Mouse (Mus musculus): ENCODE measurements around the gene Prdm15.

The Prdm15 gene

DNA sequence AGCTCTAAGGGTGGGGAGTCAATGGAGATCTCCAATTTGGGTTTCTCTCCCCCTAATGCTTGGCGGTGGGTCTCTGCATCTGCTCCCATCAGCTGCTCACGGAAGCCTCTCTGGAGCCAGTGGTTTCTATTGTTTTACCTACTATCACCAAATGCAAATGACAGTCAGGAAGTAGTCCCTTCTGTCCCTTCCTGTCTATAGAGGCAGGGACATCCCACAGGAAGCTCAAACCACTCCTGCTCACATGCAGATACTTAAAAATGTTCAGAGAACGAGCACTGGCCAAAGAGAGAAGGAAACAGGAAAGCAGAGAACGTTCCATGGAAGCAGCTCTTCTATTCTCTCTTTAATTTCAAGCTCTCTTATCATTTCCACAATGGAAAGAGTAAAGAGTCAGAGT, 32.1 kb downstream of the Prdm15 start:
- DNase-seq (ENCODE audit: low spot score), result no peak

GRCm38 (mm10) chr16:97817414-97817813, 34.2 kb downstream of the Prdm15 start:
- DNase-seq (ENCODE audit: low spot score), result no peak

DNA sequence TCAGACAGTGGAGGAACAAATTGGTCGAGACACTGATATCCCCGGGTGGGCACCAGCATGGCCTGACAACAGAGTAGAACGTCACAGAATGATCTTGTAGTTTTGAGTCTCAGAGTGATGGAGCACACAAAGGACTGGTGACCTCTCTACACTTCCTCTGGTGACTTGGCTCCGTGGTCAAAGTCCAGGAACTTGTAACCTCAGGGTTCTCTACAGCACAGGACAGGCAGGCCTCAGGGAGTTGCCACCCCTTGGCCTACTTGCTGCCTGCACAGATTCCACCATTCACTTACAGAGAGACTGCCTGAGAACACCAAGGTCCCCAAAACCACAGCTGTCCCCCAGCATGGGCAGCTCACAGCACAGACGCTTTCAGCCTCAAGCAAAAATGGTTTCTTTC, 36.4 kb downstream of the Prdm15 start:
- DNase-seq (ENCODE audit: low spot score), result no peak

DNA sequence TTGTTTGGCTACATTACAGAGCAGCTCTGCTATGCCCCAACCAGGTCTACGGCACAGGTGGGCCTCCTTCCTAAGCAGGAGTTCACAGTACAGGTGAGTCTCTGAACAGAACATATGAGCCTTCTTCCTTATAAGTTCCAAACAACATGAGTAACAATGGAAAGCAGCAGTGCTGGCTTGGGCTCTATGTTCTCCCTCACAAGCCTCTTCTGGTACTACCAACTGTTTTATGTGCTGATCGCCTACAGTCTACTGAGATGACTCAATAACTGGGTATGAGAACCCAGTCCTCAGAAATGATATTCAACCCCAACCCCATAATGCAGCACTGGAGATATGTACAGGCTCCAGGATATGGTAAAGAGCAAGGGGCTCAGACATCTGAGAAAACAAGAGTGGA, 37.6 kb downstream of the Prdm15 start:
- DNase-seq (ENCODE audit: low spot score), result no peak

DNA sequence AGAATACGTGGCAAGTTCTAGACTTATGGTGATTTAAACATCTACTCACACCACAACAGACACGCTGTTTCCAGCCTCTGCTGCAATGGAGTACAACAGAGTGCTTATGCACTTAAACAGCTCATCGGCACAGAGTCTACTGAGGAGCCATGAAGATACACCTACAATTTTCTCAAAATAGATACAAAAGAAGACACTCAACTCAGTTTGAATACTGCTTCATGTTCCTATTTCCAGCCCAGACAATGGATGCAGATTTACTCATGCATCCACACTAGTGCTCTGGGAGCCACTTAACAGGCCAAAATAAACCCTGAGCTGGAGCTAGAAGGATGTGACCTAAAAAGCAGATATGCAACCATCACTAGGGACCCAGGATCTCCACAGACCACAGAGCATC, 42.8 kb downstream of the Prdm15 start:
- no peak for DNase-seq (ENCODE audit: low spot score)

- DNase-seq (ENCODE audit: low spot score), result no peak
Observed at GRCm38 (mm10) chr16:97805646-97806045, 46.0 kb downstream of the Prdm15 start.

GRCm38 (mm10) chr16:97804680-97805547, 46.7 kb downstream of the Prdm15 start:
- DNase-seq (ENCODE audit: low spot score), result peak; percentile 81

- no peak for DNase-seq (ENCODE audit: low spot score)
Observed at GRCm38 (mm10) chr16:97797950-97798869, 53.4 kb downstream of the Prdm15 start.

- no peak for DNase-seq (ENCODE audit: low spot score)
Observed at GRCm38 (mm10) chr16:97797212-97797611, 54.4 kb downstream of the Prdm15 start.

DNA sequence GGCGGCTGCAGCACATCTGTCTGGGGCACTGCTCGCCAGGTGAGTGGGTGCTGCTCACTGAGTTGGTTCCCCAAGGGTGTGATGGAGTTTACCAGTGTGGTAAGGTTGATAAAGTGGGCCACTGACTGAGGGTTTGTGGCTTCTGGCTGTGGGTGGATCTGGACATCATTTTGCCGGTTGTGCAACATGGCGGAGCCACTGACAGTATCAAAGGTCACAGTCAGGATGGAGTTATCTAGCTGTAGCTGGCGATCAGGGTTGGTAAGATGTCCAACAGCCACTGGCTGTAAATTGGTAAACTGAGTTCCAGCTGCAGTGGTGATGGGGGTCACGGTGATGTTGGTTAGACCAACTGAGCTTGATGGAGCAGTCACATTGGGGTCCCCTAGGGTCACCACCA, 57.4 kb downstream of the Prdm15 start:
- DNase-seq (ENCODE audit: low spot score), result no peak

DNA sequence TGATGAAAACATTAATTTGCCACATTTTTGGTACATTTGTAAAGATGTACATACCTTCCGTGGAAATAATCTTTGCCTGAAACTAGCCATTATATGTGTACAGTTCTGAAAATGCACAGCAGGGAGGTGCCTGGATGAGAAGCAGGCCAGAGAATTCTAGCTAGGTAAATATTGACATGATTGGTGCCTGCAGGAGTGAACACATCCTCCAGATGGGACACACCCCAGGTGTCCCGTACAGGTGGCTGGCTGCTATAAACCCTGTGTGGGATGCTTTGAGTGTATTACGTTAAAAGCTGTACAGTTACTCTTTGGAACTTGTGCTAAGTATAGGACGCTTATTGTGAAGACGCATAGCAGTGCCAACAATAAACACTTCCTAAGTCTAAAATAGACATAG, 68.6 kb downstream of the Prdm15 start:
- no peak for DNase-seq (ENCODE audit: low spot score)

GRCm38 (mm10) chr16:97778353-97779025, 73.2 kb downstream of the Prdm15 start:
- DNase-seq (ENCODE audit: low spot score), result peak; percentile 79

DNA sequence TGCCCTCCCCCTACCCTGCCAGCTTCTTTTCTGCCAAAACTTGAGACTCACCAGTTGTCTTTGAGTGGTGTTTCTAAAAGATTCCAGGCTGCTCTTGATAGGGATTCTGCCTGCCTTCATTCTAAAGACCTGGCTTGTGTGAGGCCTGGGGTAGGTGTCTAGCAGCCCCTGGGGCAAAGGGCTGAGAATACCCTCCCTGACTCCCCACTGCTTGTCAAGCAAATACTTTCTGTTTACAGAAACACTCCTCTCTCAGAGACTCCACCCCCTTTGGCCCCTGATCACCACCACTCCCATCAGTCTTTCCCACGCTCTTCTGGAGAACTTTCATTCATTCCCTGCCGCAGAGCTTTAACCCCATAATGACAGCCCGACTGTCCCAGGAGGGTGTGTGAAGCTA, 85.1 kb downstream of the Prdm15 start:
- DNase-seq (ENCODE audit: low spot score), result no peak

- DNase-seq (ENCODE audit: low spot score), result no peak
Observed at GRCm38 (mm10) chr16:97764626-97765025, 87.0 kb downstream of the Prdm15 start.

GRCm38 (mm10) chr16:97763990-97764340, 87.7 kb downstream of the Prdm15 start:
- DNase-seq (ENCODE audit: low spot score), result no peak

DNA sequence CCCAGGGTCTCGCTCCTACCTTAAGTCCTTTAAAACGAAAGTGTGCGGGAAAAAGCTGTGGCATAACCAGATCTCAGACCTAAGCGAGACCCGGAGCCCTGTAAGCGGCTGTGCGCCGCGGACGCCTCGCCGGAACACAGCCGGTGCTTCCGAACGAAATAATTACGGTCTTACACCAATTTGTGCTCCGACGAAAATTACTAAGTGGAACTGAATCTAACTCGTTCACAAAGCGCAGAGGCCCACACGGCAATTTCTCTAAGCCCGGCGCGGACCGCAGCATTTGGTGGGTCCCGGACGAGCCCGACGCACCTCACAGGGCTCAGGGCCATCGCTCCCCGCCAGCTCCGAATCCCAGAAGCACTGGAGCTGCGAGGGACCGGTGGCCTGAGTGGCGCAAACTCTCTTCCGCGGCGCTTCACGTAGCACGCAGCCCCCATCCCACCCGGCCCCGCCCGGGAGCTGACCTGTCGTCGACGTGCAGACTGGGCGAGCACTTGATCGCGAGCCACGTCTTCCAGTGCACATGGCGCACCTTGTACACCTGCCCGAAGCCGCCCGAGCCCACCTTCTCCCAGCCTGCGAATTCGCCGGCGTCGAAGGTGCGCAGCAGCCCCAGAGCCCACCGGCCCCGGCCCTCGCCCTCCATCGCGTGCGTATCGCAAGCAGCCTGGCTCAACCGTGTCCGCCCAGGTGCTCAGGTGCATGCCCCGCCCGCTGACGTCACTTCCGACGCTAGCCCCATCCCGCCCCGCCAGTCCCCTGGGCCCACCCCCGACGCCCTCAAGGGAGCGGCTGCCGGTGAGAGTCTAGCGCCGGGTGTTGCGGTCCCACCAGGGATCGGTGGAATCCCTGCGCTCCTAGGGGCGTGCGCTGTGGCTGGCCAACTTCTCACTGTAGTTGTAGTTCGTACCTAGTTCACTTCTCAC, 88.3 kb downstream of the Prdm15 start, which contains the start of gene Ripk4:
Ripk4 (minus strand) TSS at position 727 of the 929 bp plus-strand sequence.
- no peak for DNase-seq (ENCODE audit: low spot score)

DNA sequence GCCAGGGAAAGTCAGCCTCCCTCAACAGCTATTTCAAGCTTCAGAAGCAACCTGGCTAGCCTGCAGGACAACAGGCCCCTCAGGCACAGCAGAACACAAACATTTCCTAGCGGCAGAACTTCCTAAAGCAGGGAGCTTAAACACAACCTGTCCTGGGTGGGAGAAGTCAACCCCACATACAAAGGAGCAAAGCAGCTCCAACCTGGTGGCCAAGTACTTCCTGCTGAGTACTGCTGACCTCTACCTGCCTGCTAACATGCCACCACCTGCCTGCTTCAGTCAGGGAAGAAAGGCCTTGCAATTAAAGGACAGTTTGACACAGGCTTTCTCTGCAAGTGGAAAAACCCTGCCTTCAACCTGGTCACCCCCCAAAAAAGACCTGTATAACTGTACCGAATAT, 89.9 kb downstream of the Prdm15 start:
- DNase-seq (ENCODE audit: low spot score), result no peak

DNA sequence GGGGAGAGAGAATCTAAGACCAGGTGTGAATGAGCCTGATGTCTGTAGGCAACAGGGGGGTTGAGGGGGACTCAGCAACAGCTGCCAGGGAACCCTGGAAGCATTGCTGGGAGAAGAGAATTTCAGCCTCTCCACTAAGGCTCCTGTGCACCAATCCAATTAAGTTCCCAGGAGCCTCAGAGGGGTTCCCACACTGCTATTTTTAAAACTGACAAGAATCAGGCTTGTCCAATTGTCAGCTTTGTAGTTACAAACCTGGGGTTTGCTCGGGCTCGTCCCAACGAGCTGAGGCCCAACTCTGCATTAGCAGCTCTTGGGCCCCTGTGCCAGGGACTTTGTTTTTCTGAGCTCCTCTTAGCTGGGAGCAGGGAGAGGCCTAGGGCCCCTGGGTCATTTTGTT, 92.0 kb downstream of the Prdm15 start:
- no peak for DNase-seq (ENCODE audit: low spot score)

- no peak for DNase-seq (ENCODE audit: low spot score)
Observed at GRCm38 (mm10) chr16:97758288-97758687, 93.4 kb downstream of the Prdm15 start.

DNA sequence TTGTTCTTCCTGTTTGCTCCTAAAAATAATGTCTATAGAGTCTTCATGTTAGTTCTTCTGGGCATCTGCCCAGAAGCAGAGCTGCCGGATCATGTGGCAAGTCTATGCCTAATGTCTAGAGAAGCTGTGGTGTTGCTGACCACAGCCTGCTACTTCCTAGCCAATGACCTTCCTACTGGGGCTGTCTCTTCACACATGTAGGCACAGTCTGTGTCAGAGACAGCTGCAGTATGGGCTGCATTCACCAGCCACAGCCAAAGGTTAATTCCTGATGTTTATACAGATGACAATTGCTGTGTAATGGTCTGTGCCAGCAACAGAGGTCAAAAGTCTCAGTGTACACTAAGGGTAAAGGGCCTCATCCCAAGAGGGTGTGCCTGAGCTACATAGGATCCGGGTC, 95.2 kb downstream of the Prdm15 start:
- no peak for DNase-seq (ENCODE audit: low spot score)

GRCm38 (mm10) chr16:97752316-97752941, 99.2 kb downstream of the Prdm15 start:
- DNase-seq (ENCODE audit: low spot score), result no peak
